Mouse (Mus musculus): ENCODE results near the gene Hist1h2ah.

GRCm38 (mm10) chr13:22049041-22049440 lies 13.7 kb upstream of the Hist1h2ah start:
- TF ChIP-seq CTCF (conservative IDR thresholded peaks at IDR 0.05; ENCODE audit: insufficient read depth, insufficient read length, low read depth, low read length), result no peak
- no peak for TF ChIP-seq POLR2A (IDR thresholded peaks at IDR 0.05; ENCODE audit: low read depth, low read length)

Measured in kidney, adult 2 months (tissue).